Mouse (Mus musculus): ENCODE data around the gene Raly. TPM values are rescaled to one million over a fixed set of nuclear protein-coding genes. Genes with fewer than 3 reads are reported as not detected.
A peak's percentile ranks its signal among the peaks of the same experiment; 100 is the strongest.

The Raly gene
- total RNA-seq, 2 experiments from 2014 or later = 96.5 to 103 TPM

- intact Hi-C loops (cut with DNase I) = no loop called here
- DNase-seq (ENCODE audit: low spot score in 2 of 2) = no peak
Observed at GRCm38 (mm10) chr2:154779648-154780047, 11.2 kb upstream of the Raly start.

GRCm38 (mm10) chr2:154782361-154782760 is 8.5 kb upstream of the Raly start:
- DNase-seq (ENCODE audit: low spot score in 2 of 2) = no peak
- intact Hi-C loops (cut with DNase I) = no loop called here

GRCm38 (mm10) chr2:154782856-154783650 is 7.8 kb upstream of the Raly start:
- no peak for DNase-seq (ENCODE audit: low spot score in 2 of 2)
- intact Hi-C loops (cut with DNase I) = no loop called here

- DNase-seq (ENCODE audit: low spot score in 2 of 2) = peak in 1 of 2 experiments; percentile 51
- intact Hi-C loops (cut with DNase I) = no loop called here
Observed at GRCm38 (mm10) chr2:154785284-154785683, 5.6 kb upstream of the Raly start.

GRCm38 (mm10) chr2:154786187-154786586 is 4.7 kb upstream of the Raly start:
- DNase-seq (ENCODE audit: low spot score in 2 of 2) = no peak
- intact Hi-C loops (cut with DNase I) = no loop called here

- intact Hi-C loops (cut with DNase I) = no loop called here
- DNase-seq (ENCODE audit: low spot score in 2 of 2) = no peak
Observed at GRCm38 (mm10) chr2:154786776-154787175, 4.1 kb upstream of the Raly start.

GRCm38 (mm10) chr2:154789381-154789780 is 1.5 kb upstream of the Raly start:
- intact Hi-C loops (cut with DNase I) = no loop called here
- no peak for DNase-seq (ENCODE audit: low spot score in 2 of 2)

- intact Hi-C loops (cut with DNase I) = no loop called here
Observed at GRCm38 (mm10) chr2:154789977-154790655, 780 bp upstream of the Raly start.

GRCm38 (mm10) chr2:154791661-154792642 is 1.1 kb downstream of the Raly start:
- DNase-seq (ENCODE audit: low spot score in 2 of 2) = peak in 1 of 2 experiments; percentile 57
- intact Hi-C loops (cut with DNase I) = no loop called here

More at GRCm38 (mm10) chr2:154789977-154790655, 780 bp upstream of the Raly start:
- DNase-seq (ENCODE audit: low spot score in 2 of 2) = no peak

GRCm38 (mm10) chr2:154803372-154803771 is 12.5 kb downstream of the Raly start:
- intact Hi-C loops (cut with DNase I) = no loop called here
- DNase-seq (ENCODE audit: low spot score in 2 of 2) = no peak

GRCm38 (mm10) chr2:154803845-154804244 is 12.9 kb downstream of the Raly start:
- DNase-seq (ENCODE audit: low spot score in 2 of 2) = no peak
- intact Hi-C loops (cut with DNase I) = no loop called here

- DNase-seq (ENCODE audit: low spot score in 2 of 2) = no peak
- intact Hi-C loops (cut with DNase I) = no loop called here
Observed at GRCm38 (mm10) chr2:154807689-154808088, 16.8 kb downstream of the Raly start.

GRCm38 (mm10) chr2:154809107-154809762 is 18.3 kb downstream of the Raly start:
- DNase-seq (ENCODE audit: low spot score in 2 of 2) = no peak
- intact Hi-C loops (cut with DNase I) = no loop called here

- intact Hi-C loops (cut with DNase I) = no loop called here
- no peak for DNase-seq (ENCODE audit: low spot score in 2 of 2)
Observed at GRCm38 (mm10) chr2:154810821-154811220, 19.9 kb downstream of the Raly start.

- intact Hi-C loops (cut with DNase I) = no loop called here
Observed at GRCm38 (mm10) chr2:154813426-154813825, 22.5 kb downstream of the Raly start.

GRCm38 (mm10) chr2:154817089-154817488 is 26.2 kb downstream of the Raly start:
- intact Hi-C loops (cut with DNase I) = no loop called here
- no peak for DNase-seq (ENCODE audit: low spot score in 2 of 2)

More at GRCm38 (mm10) chr2:154813426-154813825, 22.5 kb downstream of the Raly start:
- DNase-seq (ENCODE audit: low spot score in 2 of 2) = no peak

- intact Hi-C loops (cut with DNase I) = no loop called here
Observed at GRCm38 (mm10) chr2:154817788-154818187, 26.9 kb downstream of the Raly start.

GRCm38 (mm10) chr2:154818599-154818998 is 27.7 kb downstream of the Raly start:
- no peak for DNase-seq (ENCODE audit: low spot score in 2 of 2)
- intact Hi-C loops (cut with DNase I) = no loop called here

More at GRCm38 (mm10) chr2:154817788-154818187, 26.9 kb downstream of the Raly start:
- peak; percentile 42 to 62 for DNase-seq (ENCODE audit: low spot score in 2 of 2)

- intact Hi-C loops (cut with DNase I) = no loop called here
- no peak for DNase-seq (ENCODE audit: low spot score in 2 of 2)
Observed at GRCm38 (mm10) chr2:154820346-154820745, 29.4 kb downstream of the Raly start.

All from left cerebral cortex, postnatal 14 days (tissue).